Mouse (Mus musculus) heart, postnatal 0 days (tissue): ENCODE data around the gene Drosha. TPM values are rescaled to one million over a fixed set of nuclear protein-coding genes. Genes with fewer than 3 reads are reported as not detected.
"Not testable (repeated sequence)": the region's sequence is repeated elsewhere in the genome, so short reads cannot be mapped to it uniquely, and the experiment has no call there.

ENCODE experiments used
- ATAC-seq: fragments of 200-750 bp; cut with Nextera tagmentation; 2 replicates; pipeline ENCODE4 v1.8.0; 2017; ENCODE audit warnings: low read depth, moderate number of reproducible peaks, moderate library complexity; ENCODE audit not compliant: insufficient read depth
- DNase-seq: peaks from one replicate; pipeline ENCODE4 v3.0.0-alpha.2; 2016; ENCODE audit warnings: low spot score
- H3K27ac ChIP-seq: fragments of 300-500 bp; sonication (generic); 2 replicates; pipeline ENCODE4 v1.5.1; 2014; ENCODE audit warnings: low read depth, mild to moderate bottlenecking
- H3K27me3 ChIP-seq: fragments of 300-500 bp; sonication (generic); 2 replicates; pipeline ENCODE4 v1.6.1; 2014; ENCODE audit warnings: low read length, mixed read lengths; ENCODE audit not compliant: control insufficient read depth, insufficient read depth
- H3K36me3 ChIP-seq: fragments of 300-500 bp; sonication (generic); replicated peaks from 2 replicates; pipeline ENCODE4 v1.6.1; 2014; ENCODE audit warnings: low read length, mixed read lengths; ENCODE audit not compliant: control insufficient read depth, insufficient read depth
- H3K4me1 ChIP-seq: fragments of 300-500 bp; sonication (generic); 2 replicates; pipeline ENCODE4 v1.6.1; 2014; ENCODE audit warnings: antibody characterized with exemption; ENCODE audit not compliant: control insufficient read depth, insufficient read depth
- H3K4me2 ChIP-seq: fragments of 300-500 bp; sonication (generic); 2 replicates; pipeline ENCODE4 v1.6.1; 2014; ENCODE audit warnings: low read depth, mild to moderate bottlenecking, low read length, moderate library complexity
- H3K4me3 ChIP-seq: fragments of 300-500 bp; sonication (generic); 2 replicates; pipeline ENCODE4 v1.5.1; 2014; ENCODE audit warnings: low read depth, low read length
- H3K9ac ChIP-seq: fragments of 300-500 bp; sonication (generic); replicated peaks from 2 replicates; pipeline ENCODE4 v1.6.1; 2014; ENCODE audit warnings: low read depth, low read length, mixed read lengths
- H3K9me3 ChIP-seq: fragments of 300-500 bp; sonication (generic); replicated peaks from 2 replicates; pipeline ENCODE4 v1.6.1; 2016; ENCODE audit warnings: low read length; ENCODE audit not compliant: control insufficient read depth
- CTCF ChIP-seq: IDR thresholded peaks from 2 replicates; pipeline ENCODE4 v1.5.1; 2016; ENCODE audit warnings: antibody characterized with exemption, control low read depth, low read depth
- EP300 ChIP-seq: IDR thresholded peaks from 2 replicates; pipeline ENCODE4 v1.6.1; 2016; ENCODE audit warnings: antibody characterized with exemption, low read depth
- WGBS: fragments of 180-500 bp; shearing (Covaris S2); extraction: QIAGEN DNeasy Blood & Tissue Kit; methylation state at CpG from one replicate; pipeline ENCODE4 v1.1.7; 2014; 5-methylcytosine and 5-hydroxymethylcytosine counted together
- polyA plus RNA-seq: library from polyadenylated mRNA; unstranded; fragments of >200 nt; fragmentation: Nextera tagmentation; extraction: Ambion mirVana; gene quantifications from 2 replicates; pipeline ENCODE4 v1.2.1, GENCODE M21; 2015
- total RNA-seq: library from RNA; depleted of rRNA; stranded (reverse); fragments of >200 nt; gene quantifications from 2 replicates; pipeline ENCODE4 v1.2.3, GENCODE M21; 2014; ENCODE audit warnings: low replicate concordance

The Drosha gene
- total and polyA plus RNA-seq, 2 experiments from 2014 or later = 10.1 to 12.4 TPM

DNA sequence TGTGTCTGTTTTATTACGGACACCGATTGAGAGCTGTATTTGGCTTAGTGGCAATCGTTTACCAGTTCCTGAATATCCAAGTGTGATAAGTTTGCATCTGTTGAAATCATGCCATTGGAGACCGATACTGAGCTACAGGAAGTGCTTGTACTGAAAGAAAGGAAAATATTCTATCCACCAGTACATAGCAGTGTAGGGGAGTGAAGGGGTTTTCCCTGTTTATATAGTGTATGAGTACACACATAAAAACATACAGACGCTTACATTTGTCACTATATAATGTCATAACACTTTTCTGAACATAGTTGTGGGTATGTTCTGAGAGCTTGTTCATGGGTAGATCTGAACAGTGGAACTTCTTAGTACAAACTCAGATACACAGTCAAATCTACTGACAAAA is 106.9 kb downstream of the Drosha start:
- Histone ChIP-seq H3K27ac (no peak overlapping the region), H3K36me3 (peaks cover 28% of the 10 kb centered on the region), H3K4me1 (no peaks in the 10 kb centered on the region), H3K9ac (no peak overlapping the region), H3K4me3 (no peak overlapping the region), H3K27me3 (no peaks in the 10 kb centered on the region), H3K4me2 (no peak overlapping the region), H3K9me3 (no peaks in the 10 kb centered on the region)
- TF ChIP-seq CTCF (no peak), EP300 (no peak)
- DNase-seq (no peak), ATAC-seq (no peak)
- 76% methylated on average over 5 of the region's 5 CpGs for WGBS

DNA sequence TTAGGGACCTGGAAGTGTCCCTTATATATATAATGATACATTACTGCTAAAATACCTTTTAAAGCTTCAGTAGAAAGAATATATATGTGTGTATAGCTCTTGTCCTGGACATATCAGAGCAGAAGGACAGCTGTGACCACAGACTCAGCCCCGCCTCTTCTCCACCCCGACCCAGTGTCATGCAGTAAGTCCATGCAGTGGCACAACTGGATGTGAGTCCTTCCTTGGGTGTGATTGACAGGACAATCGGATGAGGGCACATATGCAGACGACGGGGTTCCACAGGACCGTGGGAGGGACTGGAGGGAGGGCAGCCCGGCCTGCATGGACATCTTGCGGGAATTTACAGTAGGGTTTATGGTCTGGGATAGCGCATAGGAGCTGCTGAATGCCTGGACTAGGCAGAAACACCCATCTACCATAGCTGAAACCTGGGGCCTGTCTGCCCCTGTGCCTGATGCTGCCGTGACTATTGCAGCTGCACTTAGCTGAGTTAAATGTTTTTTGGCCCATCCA is 111.7 kb downstream of the Drosha start:
- TF ChIP-seq CTCF (no peak), EP300 (no peak)
- no peak for ATAC-seq

DNA sequence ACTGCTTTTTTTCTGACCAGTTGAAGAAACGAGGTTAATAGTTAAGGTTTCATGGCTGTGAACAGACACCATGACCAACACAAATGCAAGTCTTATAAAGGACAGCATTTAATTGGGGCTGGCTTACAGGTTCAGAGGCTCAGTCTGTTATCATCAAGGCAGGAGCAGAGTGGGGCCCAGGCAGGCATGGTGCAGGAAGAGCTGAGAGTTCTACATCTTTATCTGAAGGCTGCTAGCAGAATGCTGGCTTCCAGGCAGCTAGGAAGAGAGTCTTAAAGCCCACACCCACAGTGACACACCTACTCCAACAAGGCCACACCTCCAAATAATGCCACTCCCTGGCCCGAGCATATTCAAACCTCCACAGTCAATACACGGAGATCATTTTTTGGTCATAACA is 112.7 kb downstream of the Drosha start:
- not testable (repeated sequence) for ATAC-seq, H3K27ac ChIP-seq, H3K9me3 ChIP-seq, H3K27me3 ChIP-seq, DNase-seq, H3K9ac ChIP-seq, H3K4me2 ChIP-seq, H3K36me3 ChIP-seq, H3K4me3 ChIP-seq, H3K4me1 ChIP-seq
- 76% methylated on average over 3 of the region's 3 CpGs for WGBS

More for the DNA sequence above, 111.7 kb downstream of the Drosha start:
- no peak overlapping the region for H3K4me3 ChIP-seq
- H3K36me3 ChIP-seq = no peaks in the 10 kb centered on the region
- H3K4me1 ChIP-seq = no peaks in the 10 kb centered on the region
- H3K9me3 ChIP-seq = no peaks in the 10 kb centered on the region
- H3K4me2 ChIP-seq = no peak overlapping the region
- WGBS = 88% methylated on average over 10 of the region's 10 CpGs
- H3K27ac ChIP-seq = no peak overlapping the region
- H3K27me3 ChIP-seq = no peaks in the 10 kb centered on the region
- no peak overlapping the region for H3K9ac ChIP-seq
- DNase-seq = no peak

DNA sequence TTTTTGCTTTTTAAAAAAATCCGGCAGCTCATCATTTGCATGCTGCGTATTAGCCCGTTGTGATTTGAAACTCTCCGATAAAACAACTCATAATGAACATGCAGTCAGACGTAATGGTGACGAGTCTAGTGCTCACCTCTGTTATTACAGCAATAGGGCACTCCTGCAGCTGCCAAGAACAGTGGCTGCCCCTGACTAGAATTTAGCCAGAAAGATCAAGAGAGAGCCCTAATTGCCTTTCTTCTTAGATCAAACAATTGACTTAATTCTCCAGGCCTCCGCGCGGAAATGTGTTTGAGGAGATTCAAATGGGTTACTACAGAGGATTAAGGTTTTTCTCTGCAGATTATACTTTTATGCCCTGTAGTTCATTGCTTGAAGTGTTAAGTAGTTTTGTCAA is 116.5 kb downstream of the Drosha start:
- 82% methylated on average over 9 of the region's 9 CpGs for WGBS
- no peak overlapping the region for H3K27ac ChIP-seq
- no peak overlapping the region for H3K4me3 ChIP-seq
- TF ChIP-seq CTCF (no peak), EP300 (no peak)
- no peak overlapping the region for H3K4me2 ChIP-seq
- no peaks in the 10 kb centered on the region for H3K27me3 ChIP-seq
- no peaks in the 10 kb centered on the region for H3K36me3 ChIP-seq
- DNase-seq = no peak
- ATAC-seq = no peak
- no peaks in the 10 kb centered on the region for H3K9me3 ChIP-seq
- no peaks in the 10 kb centered on the region for H3K4me1 ChIP-seq
- no peak overlapping the region for H3K9ac ChIP-seq

DNA sequence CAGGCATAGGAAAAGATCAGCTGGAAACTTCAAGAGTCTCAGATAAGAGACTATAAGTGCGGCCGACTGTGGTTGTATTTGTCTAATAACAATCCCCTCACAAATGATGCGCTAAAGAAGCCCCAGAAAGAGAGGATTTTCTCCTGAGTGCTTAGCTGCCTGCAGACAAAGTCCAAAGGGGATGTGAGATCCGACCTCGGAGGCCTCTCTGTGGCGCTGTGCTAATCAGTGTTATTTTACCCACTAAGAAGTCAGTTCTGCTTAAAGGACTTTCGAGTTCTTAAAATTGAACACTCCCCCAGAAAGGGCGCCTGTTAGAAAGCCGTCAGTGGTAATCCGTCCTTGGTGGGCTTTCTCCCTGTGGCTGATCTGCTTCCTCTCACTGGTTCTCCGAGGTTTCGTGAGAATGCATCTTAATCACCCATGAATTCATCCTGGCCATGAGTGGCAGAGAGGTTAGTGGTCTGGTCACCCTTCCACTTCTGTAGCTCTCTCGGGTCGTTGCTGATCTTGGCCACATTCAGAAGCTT is 117.1 kb downstream of the Drosha start:
- Histone ChIP-seq H3K27ac (no peak overlapping the region), H3K4me1 (no peaks in the 10 kb centered on the region), H3K9me3 (no peaks in the 10 kb centered on the region), H3K9ac (no peak overlapping the region), H3K4me3 (no peak overlapping the region), H3K27me3 (no peaks in the 10 kb centered on the region), H3K36me3 (no peaks in the 10 kb centered on the region), H3K4me2 (no peak overlapping the region)
- TF ChIP-seq EP300 (no peak), CTCF (no peak)
- 45% methylated on average over 14 of the region's 14 CpGs for WGBS
- DNase-seq (no peak), ATAC-seq (no peak)

DNA sequence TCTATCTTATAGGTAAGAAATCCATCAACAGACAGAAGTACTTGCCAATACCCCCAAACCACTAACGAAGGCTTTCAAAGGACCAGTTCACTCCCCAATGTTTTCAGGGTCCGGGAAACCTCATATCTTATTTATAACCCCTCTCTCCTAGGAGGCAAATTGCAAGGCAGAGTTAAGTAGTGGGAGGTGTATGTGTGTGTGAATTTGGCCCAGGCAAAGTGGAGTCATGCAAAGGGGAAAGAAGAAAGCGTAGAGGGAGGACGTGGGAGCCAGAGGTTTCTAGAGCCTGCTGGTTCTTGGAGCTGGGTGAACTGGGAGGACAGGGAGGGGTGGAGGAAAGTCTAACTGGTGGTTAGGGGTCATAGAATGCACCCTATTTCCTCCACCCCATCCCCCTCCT is 117.8 kb downstream of the Drosha start:
- no peak for TF ChIP-seq CTCF
- TF ChIP-seq EP300 = no peak

More for the DNA sequence above, 117.8 kb downstream of the Drosha start:
- no peak overlapping the region for H3K4me3 ChIP-seq
- no peaks in the 10 kb centered on the region for H3K27me3 ChIP-seq
- WGBS = 85% methylated on average over 4 of the region's 4 CpGs
- ATAC-seq = no peak
- no peak overlapping the region for H3K9ac ChIP-seq
- no peak overlapping the region for H3K4me2 ChIP-seq
- no peaks in the 10 kb centered on the region for H3K36me3 ChIP-seq
- H3K27ac ChIP-seq = no peak overlapping the region
- no peaks in the 10 kb centered on the region for H3K4me1 ChIP-seq
- no peaks in the 10 kb centered on the region for H3K9me3 ChIP-seq
- DNase-seq = no peak
